Mouse (Mus musculus): ENCODE results near the gene Wfdc6a. TPM values are rescaled to one million over a fixed set of nuclear protein-coding genes. Genes with fewer than 3 reads are reported as not detected.
"Not testable (repeated sequence)": the region's sequence is repeated elsewhere in the genome, so short reads cannot be mapped to it uniquely, and the experiment has no call there.

Wfdc6a gene
- polyA plus RNA-seq, 1 experiment from 2014 or later, result 2.3 TPM

DNA sequence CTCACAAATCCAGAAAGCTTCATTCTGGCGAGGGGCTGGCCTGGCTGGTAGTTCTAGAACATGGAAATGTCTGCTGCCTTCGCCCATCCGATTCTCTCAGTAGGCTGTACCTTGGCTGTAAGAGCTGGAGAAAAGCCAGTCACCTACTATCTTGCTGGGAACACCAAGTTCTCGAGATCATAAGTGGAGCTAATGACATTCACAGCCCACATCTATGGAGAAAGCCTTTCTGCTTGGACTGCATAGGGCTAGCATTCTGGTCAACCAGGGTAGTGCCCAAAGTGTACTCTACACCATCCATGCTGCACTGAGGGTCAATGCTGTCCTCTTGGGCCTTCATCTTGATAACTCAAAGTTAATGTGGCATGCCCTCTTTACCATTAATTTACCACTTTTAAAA, 8.2 kb upstream of the Wfdc6a start, which contains the start of gene Eppin:
Eppin (minus strand) TSS at position 101 of the 400 bp plus-strand sequence.
- H3K9ac ChIP-seq (replicated peaks; ENCODE audit: low read depth, low read length), result no peak within 1 kb of the TSS
- no peak within 1 kb of the TSS for H3K27ac ChIP-seq (ENCODE audit: low read length)
- WGBS, result 85% methylated on average over 4 of the region's 4 CpGs
- no peak within 1 kb of the TSS for H3K4me2 ChIP-seq (replicated peaks; ENCODE audit: low read depth, low read length)
- no peaks in the 10 kb centered on the region for H3K4me1 ChIP-seq (ENCODE audit: control insufficient read depth, insufficient read depth, low read length)
- H3K9me3 ChIP-seq (ENCODE audit: control insufficient read depth, low read depth, low read length), result no peaks in the 10 kb centered on the region
- no peak for ATAC-seq (ENCODE audit: insufficient number of reproducible peaks, insufficient read depth, low FRiP score, low read depth)
- no peaks in the 10 kb centered on the region for H3K36me3 ChIP-seq (ENCODE audit: control insufficient read depth, insufficient read depth, low read length)
- H3K4me3 ChIP-seq (ENCODE audit: low read depth, low read length), result no peak within 1 kb of the TSS
- no peaks in the 10 kb centered on the region for H3K27me3 ChIP-seq (ENCODE audit: control insufficient read depth, insufficient read depth, low read length)

DNA sequence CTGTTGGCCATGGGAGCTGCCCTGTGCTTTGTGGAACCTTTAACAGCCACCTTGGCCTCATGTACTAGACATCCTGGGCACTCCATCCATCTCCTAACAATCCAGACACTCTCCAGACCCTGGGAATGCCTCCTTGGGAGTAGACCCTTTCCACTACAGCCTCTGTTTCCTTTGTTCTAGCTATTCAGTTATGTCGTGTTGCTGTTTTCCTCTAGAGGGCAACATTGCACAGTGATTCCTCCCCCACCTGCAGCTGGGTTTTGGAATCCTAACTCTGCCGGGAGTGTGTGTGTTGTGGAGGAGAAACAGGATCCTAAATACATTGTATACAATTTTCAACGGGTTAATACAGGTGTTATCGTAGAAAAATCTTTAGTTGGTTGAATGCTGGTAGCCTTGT, 6.8 kb upstream of the Wfdc6a start:
- 7% methylated on average over 4 of the region's 4 CpGs for WGBS
- Histone ChIP-seq H3K27ac (ENCODE audit: low read length) (no peak overlapping the region), H3K4me3 (ENCODE audit: low read depth, low read length) (no peak overlapping the region), H3K9ac (replicated peaks; ENCODE audit: low read depth, low read length) (no peak overlapping the region), H3K36me3 (ENCODE audit: control insufficient read depth, insufficient read depth, low read length) (no peaks in the 10 kb centered on the region), H3K4me1 (ENCODE audit: control insufficient read depth, insufficient read depth, low read length) (no peaks in the 10 kb centered on the region), H3K27me3 (ENCODE audit: control insufficient read depth, insufficient read depth, low read length) (no peaks in the 10 kb centered on the region), H3K9me3 (ENCODE audit: control insufficient read depth, low read depth, low read length) (no peaks in the 10 kb centered on the region), H3K4me2 (replicated peaks; ENCODE audit: low read depth, low read length) (no peak overlapping the region)
- peak; percentile 63; the same call in 1 of the 2 replicates for ATAC-seq (ENCODE audit: insufficient number of reproducible peaks, insufficient read depth, low FRiP score, low read depth)

DNA sequence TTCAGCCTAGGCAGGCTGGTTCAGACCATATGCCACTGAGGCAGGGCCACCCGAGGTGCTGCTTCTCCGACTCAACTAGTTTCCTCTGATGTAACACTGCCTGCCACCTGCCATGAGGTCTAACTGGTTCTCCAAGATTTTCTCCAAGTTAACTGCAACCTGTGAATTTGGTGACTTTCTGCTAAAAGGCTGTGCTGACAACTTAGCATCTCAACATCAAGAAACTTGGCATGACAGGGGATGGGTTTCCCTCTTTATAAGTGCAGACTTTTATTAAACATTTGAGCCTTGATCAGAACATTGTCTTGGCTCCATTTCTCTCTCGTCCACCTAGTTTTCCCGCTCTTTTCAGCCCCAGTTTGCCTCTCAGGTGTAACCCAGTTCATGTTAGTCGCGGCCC, 11.9 kb downstream of the Wfdc6a start, which contains the start of gene Spint3:
Spint3 (minus strand) TSS at position 101 of the 400 bp plus-strand sequence.
- not testable (repeated sequence) for H3K4me2 ChIP-seq (replicated peaks; ENCODE audit: low read depth, low read length); H3K27me3 ChIP-seq (ENCODE audit: control insufficient read depth, insufficient read depth, low read length); H3K9ac ChIP-seq (replicated peaks; ENCODE audit: low read depth, low read length); H3K4me3 ChIP-seq (ENCODE audit: low read depth, low read length); H3K9me3 ChIP-seq (ENCODE audit: control insufficient read depth, low read depth, low read length); ATAC-seq (ENCODE audit: insufficient number of reproducible peaks, insufficient read depth, low FRiP score, low read depth); H3K27ac ChIP-seq (ENCODE audit: low read length); H3K36me3 ChIP-seq (ENCODE audit: control insufficient read depth, insufficient read depth, low read length); H3K4me1 ChIP-seq (ENCODE audit: control insufficient read depth, insufficient read depth, low read length)
- WGBS, result 80% methylated on average over 6 of the region's 6 CpGs

- Histone ChIP-seq H3K4me3 (ENCODE audit: low read depth, low read length) (no peak overlapping the region), H3K27ac (ENCODE audit: low read length) (no peak overlapping the region), H3K9me3 (ENCODE audit: control insufficient read depth, low read depth, low read length) (no peaks in the 10 kb centered on the region), H3K4me1 (ENCODE audit: control insufficient read depth, insufficient read depth, low read length) (0 out of 2 replicates have a peak, but pooled peaks cover 8% of the 10 kb centered on the region), H3K9ac (replicated peaks; ENCODE audit: low read depth, low read length) (no peak overlapping the region), H3K36me3 (ENCODE audit: control insufficient read depth, insufficient read depth, low read length) (no peaks in the 10 kb centered on the region), H3K4me2 (replicated peaks; ENCODE audit: low read depth, low read length) (no peak overlapping the region), H3K27me3 (ENCODE audit: control insufficient read depth, insufficient read depth, low read length) (no peaks in the 10 kb centered on the region)
- WGBS, result 79% methylated on average over 5 of the region's 5 CpGs
- no peak for ATAC-seq (ENCODE audit: insufficient number of reproducible peaks, insufficient read depth, low FRiP score, low read depth)
Observed at GRCm38 (mm10) chr2:164567460-164567859, 17.8 kb downstream of the Wfdc6a start.

GRCm38 (mm10) chr2:164566997-164567396, 18.2 kb downstream of the Wfdc6a start:
- H3K36me3 ChIP-seq (ENCODE audit: control insufficient read depth, insufficient read depth, low read length), result no peaks in the 10 kb centered on the region
- H3K4me2 ChIP-seq (replicated peaks; ENCODE audit: low read depth, low read length), result no peak overlapping the region
- H3K27me3 ChIP-seq (ENCODE audit: control insufficient read depth, insufficient read depth, low read length), result no peaks in the 10 kb centered on the region
- H3K9me3 ChIP-seq (ENCODE audit: control insufficient read depth, low read depth, low read length), result no peaks in the 10 kb centered on the region
- no peak overlapping the region for H3K9ac ChIP-seq (replicated peaks; ENCODE audit: low read depth, low read length)
- WGBS, result 86% methylated on average over 2 of the region's 2 CpGs
- no peak overlapping the region for H3K27ac ChIP-seq (ENCODE audit: low read length)
- no peak overlapping the region for H3K4me3 ChIP-seq (ENCODE audit: low read depth, low read length)
- no peak for ATAC-seq (ENCODE audit: insufficient number of reproducible peaks, insufficient read depth, low FRiP score, low read depth)
- H3K4me1 ChIP-seq (ENCODE audit: control insufficient read depth, insufficient read depth, low read length), result 0 out of 2 replicates have a peak, but pooled peaks cover 8% of the 10 kb centered on the region

DNA sequence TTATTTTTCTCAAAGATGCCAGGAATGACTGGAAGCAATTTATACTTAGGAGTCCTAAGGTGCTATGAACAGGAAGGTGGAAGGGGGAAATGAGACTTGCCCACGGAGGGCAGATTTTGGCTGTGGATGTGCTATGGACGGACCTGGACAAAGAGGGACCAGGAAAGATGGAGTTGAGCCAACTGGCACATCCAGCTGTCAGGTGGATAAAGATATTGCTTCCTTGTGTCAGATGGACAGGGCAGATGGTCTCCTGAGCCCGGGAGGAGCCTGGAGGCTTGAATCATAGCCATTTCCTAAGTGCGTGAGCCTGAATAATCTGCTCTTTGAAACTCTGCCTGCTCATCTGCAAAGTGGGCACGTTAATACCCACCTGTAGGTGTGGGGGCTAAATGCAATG, 20.9 kb downstream of the Wfdc6a start:
- Histone ChIP-seq H3K4me1 (ENCODE audit: control insufficient read depth, insufficient read depth, low read length) (0 out of 2 replicates have a peak, but pooled peaks cover 8% of the 10 kb centered on the region), H3K9ac (replicated peaks; ENCODE audit: low read depth, low read length) (0 out of 2 replicates have a peak overlapping the region, but pooled peaks have one; percentile 63), H3K4me2 (replicated peaks; ENCODE audit: low read depth, low read length) (peak overlapping the region; percentile 66), H3K27me3 (ENCODE audit: control insufficient read depth, insufficient read depth, low read length) (no peaks in the 10 kb centered on the region), H3K36me3 (ENCODE audit: control insufficient read depth, insufficient read depth, low read length) (no peaks in the 10 kb centered on the region), H3K4me3 (ENCODE audit: low read depth, low read length) (no peak overlapping the region), H3K27ac (ENCODE audit: low read length) (no peak overlapping the region), H3K9me3 (ENCODE audit: control insufficient read depth, low read depth, low read length) (no peaks in the 10 kb centered on the region)
- 75% methylated on average over 5 of the region's 5 CpGs for WGBS
- ATAC-seq (ENCODE audit: insufficient number of reproducible peaks, insufficient read depth, low FRiP score, low read depth), result no peak

GRCm38 (mm10) chr2:164563339-164564038, 21.8 kb downstream of the Wfdc6a start:
- under 1% methylated on average over 32 of the region's 32 CpGs for WGBS

GRCm38 (mm10) chr2:164562391-164563188, 22.7 kb downstream of the Wfdc6a start, which contains the start of gene Wfdc2:
Gene Wfdc2, plus strand, starts transcription at chr2:164562413.
- no peak for ATAC-seq (ENCODE audit: insufficient number of reproducible peaks, insufficient read depth, low FRiP score, low read depth)

More at GRCm38 (mm10) chr2:164563339-164564038, 21.8 kb downstream of the Wfdc6a start:
- no peaks in the 10 kb centered on the region for H3K27me3 ChIP-seq (ENCODE audit: control insufficient read depth, insufficient read depth, low read length)
- H3K9me3 ChIP-seq (ENCODE audit: control insufficient read depth, low read depth, low read length), result no peaks in the 10 kb centered on the region
- H3K4me3 ChIP-seq (ENCODE audit: low read depth, low read length), result peak overlapping the region; percentile 34
- peak overlapping the region; percentile 12; the same call in 1 of the 2 replicates for H3K27ac ChIP-seq (ENCODE audit: low read length)
- peak; percentile 43; the same call in 1 of the 2 replicates for ATAC-seq (ENCODE audit: insufficient number of reproducible peaks, insufficient read depth, low FRiP score, low read depth)
- peak overlapping the region; percentile 66 for H3K4me2 ChIP-seq (replicated peaks; ENCODE audit: low read depth, low read length)
- H3K9ac ChIP-seq (replicated peaks; ENCODE audit: low read depth, low read length), result peak overlapping the region; percentile 63
- H3K36me3 ChIP-seq (ENCODE audit: control insufficient read depth, insufficient read depth, low read length), result no peaks in the 10 kb centered on the region
- 0 out of 2 replicates have a peak, but pooled peaks cover 8% of the 10 kb centered on the region for H3K4me1 ChIP-seq (ENCODE audit: control insufficient read depth, insufficient read depth, low read length)

More at GRCm38 (mm10) chr2:164562391-164563188, 22.7 kb downstream of the Wfdc6a start, which contains the start of gene Wfdc2:
- Histone ChIP-seq H3K9ac (replicated peaks; ENCODE audit: low read depth, low read length) (peak within 1 kb of the TSS; percentile 63), H3K36me3 (ENCODE audit: control insufficient read depth, insufficient read depth, low read length) (no peaks in the 10 kb centered on the region), H3K4me2 (replicated peaks; ENCODE audit: low read depth, low read length) (peak within 1 kb of the TSS; percentile 66), H3K4me3 (ENCODE audit: low read depth, low read length) (peak within 1 kb of the TSS; percentile 34), H3K9me3 (ENCODE audit: control insufficient read depth, low read depth, low read length) (no peaks in the 10 kb centered on the region), H3K27ac (ENCODE audit: low read length) (peak within 1 kb of the TSS; percentile 12; the same call in 1 of the 2 replicates), H3K4me1 (ENCODE audit: control insufficient read depth, insufficient read depth, low read length) (0 out of 2 replicates have a peak, but pooled peaks cover 8% of the 10 kb centered on the region), H3K27me3 (ENCODE audit: control insufficient read depth, insufficient read depth, low read length) (no peaks in the 10 kb centered on the region)
- WGBS, result 6% methylated on average over 24 of the region's 24 CpGs

All from stomach, embryonic 14.5 days (tissue).